Mouse (Mus musculus) liver, embryonic 14.5 days (tissue): ENCODE data around the gene Gar1. TPM values are rescaled to one million over a fixed set of nuclear protein-coding genes. Genes with fewer than 3 reads are reported as not detected.
A peak's percentile ranks its signal among the peaks of the same experiment; 100 is the strongest.

Source experiments
- ATAC-seq: fragments of 200-750 bp; cut with Nextera tagmentation; 2 replicates; pipeline ENCODE4 v1.8.0; 2017; ENCODE audit warnings: moderate number of reproducible peaks, mild to moderate bottlenecking, moderate library complexity; ENCODE audit not compliant: insufficient read depth
- DNase-seq, 3 experiments: peaks; one replicate each; pipeline ENCODE4 v3.0.0-alpha.2; 2012 to 2013; ENCODE audit warnings: low read depth in 3 of 3, low spot score in 3 of 3
- H3K27ac ChIP-seq: fragments of 300-500 bp; sonication (generic); 2 replicates; pipeline ENCODE4 v1.5.1; 2014; ENCODE audit warnings: moderate library complexity, mild to moderate bottlenecking, control low read depth, inconsistent platforms
- H3K27me3 ChIP-seq: fragments of 300-500 bp; sonication (generic); 2 replicates; pipeline ENCODE4 v1.6.1; 2014; ENCODE audit warnings: mild to moderate bottlenecking, low read length, moderate library complexity; ENCODE audit not compliant: control insufficient read depth, insufficient read depth
- H3K36me3 ChIP-seq: fragments of 300-500 bp; sonication (generic); replicated peaks from 2 replicates; pipeline ENCODE4 v1.6.1; 2014; ENCODE audit warnings: low read depth; ENCODE audit not compliant: control insufficient read depth, insufficient read depth
- H3K4me1 ChIP-seq, 2 experiments: fragments of 200-500 bp in 1 of 2; fragments of 300-500 bp in 1 of 2; sonication (generic) in 1 of 2; replicated peaks; 2 replicates each; pipeline ENCODE4 v1.6.1; 2012 to 2014; ENCODE audit warnings: antibody characterized with exemption in 1 of 2, inconsistent platforms in 1 of 2, low read length in 1 of 2; ENCODE audit not compliant: control insufficient read depth in 2 of 2, insufficient read depth in 2 of 2
- H3K4me2 ChIP-seq: fragments of 300-500 bp; sonication (generic); 2 replicates; pipeline ENCODE4 v1.6.1; 2014; ENCODE audit warnings: low read depth, mild to moderate bottlenecking, control low read depth, moderate library complexity
- H3K4me3 ChIP-seq, 2 experiments: fragments of 200-500 bp in 1 of 2; fragments of 300-500 bp in 1 of 2; sonication (generic) in 1 of 2; 2 replicates each; pipeline ENCODE4 v1.5.1; 2012 to 2014; ENCODE audit warnings: low read depth in 2 of 2, low read length in 2 of 2, mild to moderate bottlenecking in 2 of 2, control low read depth in 1 of 2, inconsistent platforms in 1 of 2, moderate library complexity in 1 of 2; ENCODE audit not compliant: insufficient read depth in 1 of 2
- H3K9ac ChIP-seq: fragments of 300-500 bp; sonication (generic); replicated peaks from 2 replicates; pipeline ENCODE4 v1.6.1; 2014; ENCODE audit warnings: mild to moderate bottlenecking, control low read depth, moderate library complexity
- H3K9me3 ChIP-seq: fragments of 300-500 bp; sonication (generic); 2 replicates; pipeline ENCODE4 v1.6.1; 2016; ENCODE audit warnings: low read length, mixed read lengths; ENCODE audit not compliant: control insufficient read depth
- CTCF ChIP-seq: IDR thresholded peaks from 2 replicates; pipeline ENCODE4 v1.5.1; 2016; ENCODE audit warnings: antibody characterized with exemption, low read depth, control low read depth
- EP300 ChIP-seq: IDR thresholded peaks from 2 replicates; pipeline ENCODE4 v1.6.1; 2016; ENCODE audit warnings: antibody characterized with exemption, low read depth
- WGBS: fragments of 180-500 bp; shearing (Covaris S2); extraction: QIAGEN DNeasy Blood & Tissue Kit; methylation state at CpG from one replicate; pipeline ENCODE4 v1.1.7; 2014; ENCODE audit not compliant: insufficient replicate concordance; 5-methylcytosine and 5-hydroxymethylcytosine counted together
- polyA plus RNA-seq, 2 experiments: library from polyadenylated mRNA; depleted of rRNA in 1 of 2; stranded (reverse) in 1 of 2; unstranded in 1 of 2; fragments of >200 nt; fragmentation: Nextera tagmentation in 1 of 2; extraction: Ambion mirVana in 1 of 2; gene quantifications; 2 replicates each; pipeline versions ENCODE4 v1.2.1 to v1.2.3; 2012 to 2014

The Gar1 gene
- polyA plus RNA-seq, 2 experiments: 22.6 to 90.6 TPM

- Histone ChIP-seq H3K27ac (no peak overlapping the region), H3K27me3 (no peaks in the 10 kb centered on the region), H3K4me2 (no peak overlapping the region), H3K4me3 (no peak overlapping the region), H3K9ac (no peak overlapping the region), H3K4me1 (peaks cover 8% of the 10 kb centered on the region in 2 experiments), H3K36me3 (peaks cover 26% of the 10 kb centered on the region), H3K9me3 (no peaks in the 10 kb centered on the region)
- no peak for DNase-seq
- WGBS: 83% methylated on average over 10 of the region's 10 CpGs
- TF ChIP-seq EP300: no peak
- no peak for TF ChIP-seq CTCF
- no peak for ATAC-seq
These were observed 4.5 kb downstream of the Gar1 start for GRCm38 (mm10) chr3:129826691-129827090.

- H3K9ac ChIP-seq: no peak overlapping the region
- no peak for ATAC-seq
These were observed 6.3 kb downstream of the Gar1 start for GRCm38 (mm10) chr3:129824891-129825290.

GRCm38 (mm10) chr3:129824146-129824545 lies 7.0 kb downstream of the Gar1 start:
- 90% methylated on average over 4 of the region's 4 CpGs for WGBS
- H3K4me1 ChIP-seq: peaks cover 0 to 2% of the 10 kb centered on the region in 2 experiments; a peak in 3 of 4 replicates
- ATAC-seq (no peak), DNase-seq (no peak)
- no peak overlapping the region for H3K4me3 ChIP-seq
- no peak overlapping the region for H3K4me2 ChIP-seq
- peaks cover 26% of the 10 kb centered on the region for H3K36me3 ChIP-seq
- no peak overlapping the region for H3K27ac ChIP-seq
- H3K9me3 ChIP-seq: no peaks in the 10 kb centered on the region
- no peaks in the 10 kb centered on the region for H3K27me3 ChIP-seq
- no peak for TF ChIP-seq EP300
- no peak for TF ChIP-seq CTCF
- no peak overlapping the region for H3K9ac ChIP-seq

More at GRCm38 (mm10) chr3:129824891-129825290, 6.3 kb downstream of the Gar1 start:
- no peaks in the 10 kb centered on the region for H3K27me3 ChIP-seq
- no peak overlapping the region for H3K4me3 ChIP-seq
- peaks cover 7 to 8% of the 10 kb centered on the region in 2 experiments for H3K4me1 ChIP-seq
- no peak for DNase-seq
- H3K27ac ChIP-seq: no peak overlapping the region
- H3K36me3 ChIP-seq: peaks cover 26% of the 10 kb centered on the region
- TF ChIP-seq EP300: no peak
- no peak for TF ChIP-seq CTCF
- no peak overlapping the region for H3K4me2 ChIP-seq
- no peaks in the 10 kb centered on the region for H3K9me3 ChIP-seq
- WGBS: 80% methylated on average over 10 of the region's 10 CpGs

- H3K27ac ChIP-seq: no peak overlapping the region
- H3K27me3 ChIP-seq: no peaks in the 10 kb centered on the region
- ATAC-seq (peak; percentile 47; the same call in 1 of the 2 replicates), DNase-seq (peak in 2 of 3 experiments; percentile 10 to 42)
- peaks cover 23% of the 10 kb centered on the region for H3K36me3 ChIP-seq
- H3K4me1 ChIP-seq: no peaks in the 10 kb centered on the region
- no peak overlapping the region for H3K9ac ChIP-seq
- 46% methylated on average over 5 of the region's 5 CpGs for WGBS
- H3K9me3 ChIP-seq: no peaks in the 10 kb centered on the region
- TF ChIP-seq CTCF (peak; percentile 60), EP300 (no peak)
- no peak overlapping the region for H3K4me3 ChIP-seq
- no peak overlapping the region for H3K4me2 ChIP-seq
These were observed 7.9 kb downstream of the Gar1 start for GRCm38 (mm10) chr3:129823293-129823692.

GRCm38 (mm10) chr3:129822206-129822775 lies 8.9 kb downstream of the Gar1 start, which contains the start of gene Rrh:
Rrh (minus strand) TSS chr3:129822587.
- Histone ChIP-seq H3K4me3 (no peak within 1 kb of the TSS), H3K4me1 (no peaks in the 10 kb centered on the region), H3K4me2 (no peak within 1 kb of the TSS), H3K27me3 (no peaks in the 10 kb centered on the region), H3K9ac (no peak within 1 kb of the TSS), H3K27ac (no peak within 1 kb of the TSS), H3K36me3 (peaks cover 20% of the 10 kb centered on the region), H3K9me3 (no peaks in the 10 kb centered on the region)
- DNase-seq: no peak
- TF ChIP-seq EP300 (no peak), CTCF (no peak)
- no peak for ATAC-seq
- WGBS: 83% methylated on average over 11 of the region's 11 CpGs
